Mouse (Mus musculus) lung, postnatal 0 days (tissue): ENCODE results near the gene Sirt2. TPM values are rescaled to one million over a fixed set of nuclear protein-coding genes. Genes with fewer than 3 reads are reported as not detected.

Experiments used
- ATAC-seq: fragments of 200-750 bp; cut with Nextera tagmentation; 2 replicates; pipeline ENCODE4 v1.8.0; 2017; ENCODE audit warnings: moderate library complexity
- DNase-seq: peaks from one replicate; pipeline ENCODE4 v3.0.0-alpha.2; 2016; ENCODE audit warnings: low spot score
- H3K27ac ChIP-seq: fragments of 300-500 bp; sonication (generic); 2 replicates; pipeline ENCODE4 v1.5.1; 2014; ENCODE audit warnings: antibody characterized with exemption, mild to moderate bottlenecking, low read length, mixed read lengths
- H3K27me3 ChIP-seq: fragments of 300-500 bp; sonication (generic); replicated peaks from 2 replicates; pipeline ENCODE4 v1.6.1; 2014; ENCODE audit warnings: low read length, mixed read lengths; ENCODE audit not compliant: insufficient read depth
- H3K36me3 ChIP-seq: fragments of 300-500 bp; sonication (generic); 2 replicates; pipeline ENCODE4 v1.6.1; 2014; ENCODE audit warnings: low read length, mixed read lengths; ENCODE audit not compliant: insufficient read depth
- H3K4me1 ChIP-seq: fragments of 300-500 bp; sonication (generic); 2 replicates; pipeline ENCODE4 v1.6.1; 2014; ENCODE audit warnings: antibody characterized with exemption, low read depth, low read length, mixed read lengths; ENCODE audit not compliant: insufficient read depth
- H3K4me2 ChIP-seq: fragments of 300-500 bp; sonication (generic); replicated peaks from 2 replicates; pipeline ENCODE4 v1.6.1; 2014; ENCODE audit warnings: low read depth, mild to moderate bottlenecking, low read length, moderate library complexity, mixed read lengths
- H3K4me3 ChIP-seq: fragments of 300-500 bp; sonication (generic); 2 replicates; pipeline ENCODE4 v1.5.1; 2014; ENCODE audit warnings: low read depth, low read length
- H3K9ac ChIP-seq: fragments of 300-500 bp; sonication (generic); replicated peaks from 2 replicates; pipeline ENCODE4 v1.6.1; 2014; ENCODE audit warnings: low read depth, mild to moderate bottlenecking
- H3K9me3 ChIP-seq: fragments of 300-500 bp; sonication (generic); 2 replicates; pipeline ENCODE4 v1.6.1; 2016; ENCODE audit warnings: low read length, mixed read lengths
- CTCF ChIP-seq: IDR thresholded peaks from 2 replicates; pipeline ENCODE4 v1.5.1; 2016; ENCODE audit warnings: antibody characterized with exemption, mild to moderate bottlenecking
- EP300 ChIP-seq: IDR thresholded peaks from 2 replicates; pipeline ENCODE4 v1.6.1; 2016; ENCODE audit warnings: antibody characterized with exemption, mild to moderate bottlenecking, control low read depth
- WGBS: fragments of 180-500 bp; shearing (Covaris S2); extraction: QIAGEN DNeasy Blood & Tissue Kit; methylation state at CpG from one replicate; pipeline ENCODE4 v1.1.7; 2014; 5-methylcytosine and 5-hydroxymethylcytosine counted together
- polyA plus RNA-seq: library from polyadenylated mRNA; unstranded; fragments of >200 nt; fragmentation: Nextera tagmentation; extraction: Ambion mirVana; gene quantifications from 2 replicates; pipeline ENCODE4 v1.2.1, GENCODE M21; 2015

The Sirt2 gene
- polyA plus RNA-seq, 1 experiment from 2014 or later = 55.4 TPM

GRCm38 (mm10) chr7:28822993-28823903 lies 56.7 kb downstream of the Sirt2 start:
- no peak overlapping the region for H3K4me3 ChIP-seq
- H3K36me3 ChIP-seq = peaks cover 30% of the 10 kb centered on the region
- H3K27me3 ChIP-seq = no peaks in the 10 kb centered on the region
- DNase-seq (no peak), ATAC-seq (no peak)
- no peak overlapping the region for H3K9ac ChIP-seq
- no peaks in the 10 kb centered on the region for H3K9me3 ChIP-seq
- WGBS = 47% methylated on average over 10 of the region's 10 CpGs
- no peak overlapping the region for H3K4me2 ChIP-seq
- H3K27ac ChIP-seq = peak overlapping the region; percentile 93
- no peak for TF ChIP-seq EP300
- no peak for TF ChIP-seq CTCF
- H3K4me1 ChIP-seq = peaks cover 12% of the 10 kb centered on the region

- Histone ChIP-seq H3K9ac (no peak overlapping the region), H3K4me3 (no peak overlapping the region), H3K9me3 (no peaks in the 10 kb centered on the region), H3K27me3 (no peaks in the 10 kb centered on the region), H3K4me1 (peaks cover 12% of the 10 kb centered on the region), H3K36me3 (peaks cover 27% of the 10 kb centered on the region), H3K27ac (peak overlapping the region; percentile 93), H3K4me2 (no peak overlapping the region)
- DNase-seq (peak; percentile 59), ATAC-seq (no peak)
- no peak for TF ChIP-seq EP300
- TF ChIP-seq CTCF = no peak
- 30% methylated on average over 2 of the region's 2 CpGs for WGBS
Observed at GRCm38 (mm10) chr7:28823932-28824331, 57.4 kb downstream of the Sirt2 start.

- H3K9me3 ChIP-seq = no peaks in the 10 kb centered on the region
- peaks cover 26% of the 10 kb centered on the region for H3K36me3 ChIP-seq
- DNase-seq (peak; percentile 97), ATAC-seq (peak; percentile 87)
- TF ChIP-seq EP300 = peak; percentile 77; the same call in 1 of the 2 replicates
- no peak; the same call in 1 of the 2 replicates for TF ChIP-seq CTCF
- WGBS = 1% methylated on average over 33 of the region's 33 CpGs
- no peaks in the 10 kb centered on the region for H3K27me3 ChIP-seq
- H3K4me3 ChIP-seq = peak within 1 kb of the TSS; percentile 49
- peak within 1 kb of the TSS; percentile 93 for H3K27ac ChIP-seq
- H3K4me1 ChIP-seq = peaks cover 8% of the 10 kb centered on the region
- peak within 1 kb of the TSS; percentile 53 for H3K9ac ChIP-seq
- H3K4me2 ChIP-seq = peak within 1 kb of the TSS; percentile 53
Observed at GRCm38 (mm10) chr7:28824941-28825685, 58.6 kb downstream of the Sirt2 start, which contains the start of gene Ech1. TSS of gene Ech1 (plus strand) at chr7:28825217.

GRCm38 (mm10) chr7:28825686-28826401 lies 59.3 kb downstream of the Sirt2 start:
- Histone ChIP-seq H3K36me3 (peaks cover 26% of the 10 kb centered on the region), H3K9ac (peak overlapping the region; percentile 53), H3K4me2 (peak overlapping the region; percentile 53), H3K9me3 (no peaks in the 10 kb centered on the region), H3K27ac (peak overlapping the region; percentile 93), H3K4me3 (peak overlapping the region; percentile 49), H3K27me3 (no peaks in the 10 kb centered on the region), H3K4me1 (peaks cover 5% of the 10 kb centered on the region)
- WGBS = 34% methylated on average over 11 of the region's 11 CpGs
- ATAC-seq = peak; percentile 25
- peak; percentile 64 for DNase-seq
- TF ChIP-seq EP300 (no peak), CTCF (peak; percentile 37)

- Histone ChIP-seq H3K27me3 (no peaks in the 10 kb centered on the region), H3K9me3 (no peaks in the 10 kb centered on the region), H3K4me1 (peaks cover 5% of the 10 kb centered on the region), H3K27ac (no peak overlapping the region; the same call in 1 of the 2 replicates), H3K36me3 (peaks cover 23% of the 10 kb centered on the region), H3K4me3 (no peak overlapping the region), H3K4me2 (peak overlapping the region; percentile 53), H3K9ac (no peak overlapping the region)
- TF ChIP-seq EP300 = no peak
- no peak for ATAC-seq
- DNase-seq = no peak
- 86% methylated on average over 7 of the region's 7 CpGs for WGBS
Observed at GRCm38 (mm10) chr7:28826402-28826772, 59.9 kb downstream of the Sirt2 start.
